Mouse (Mus musculus) skeletal muscle tissue, adult 2 months (tissue): ENCODE results near the gene Kcnh6.
"Not testable (repeated sequence)": the region's sequence is repeated elsewhere in the genome, so short reads cannot be mapped to it uniquely, and the experiment has no call there.

ENCODE experiments used
- DNase-seq: peaks from one replicate; pipeline ENCODE4 v3.0.0-alpha.2; 2012; ENCODE audit warnings: low read depth, low spot score

Kcnh6 gene

DNA sequence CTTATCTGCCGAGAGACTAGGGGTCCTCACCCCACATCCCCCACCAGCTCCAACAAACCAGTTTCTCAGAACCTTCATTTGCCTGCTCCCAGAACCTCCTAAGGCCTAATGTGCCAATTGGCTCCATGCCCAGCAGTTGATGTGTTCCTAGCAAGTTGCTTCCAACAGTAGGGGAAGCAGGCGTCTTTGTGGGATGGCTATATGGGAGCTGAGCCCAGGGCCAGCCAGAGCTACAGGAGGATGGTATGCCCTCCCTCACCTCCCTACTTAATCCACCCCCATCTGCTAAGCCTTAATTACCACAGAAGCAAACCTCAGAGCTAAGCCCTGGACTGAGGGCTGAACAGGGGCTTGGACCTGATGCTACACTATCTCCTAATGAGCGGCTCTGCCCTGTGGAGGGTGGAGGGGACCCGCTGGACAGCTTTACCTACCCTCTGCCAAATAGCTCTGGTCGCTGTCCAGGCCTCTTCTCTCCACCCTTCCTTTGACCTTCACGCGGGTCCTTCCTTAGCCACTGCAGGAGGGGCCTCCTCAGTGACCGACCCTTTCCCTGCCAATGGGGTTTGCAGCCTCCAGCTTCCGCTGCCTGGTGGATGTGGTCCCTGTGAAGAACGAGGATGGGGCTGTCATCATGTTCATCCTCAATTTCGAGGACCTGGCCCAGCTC, 5.8 kb downstream of the Kcnh6 start:
- peak; percentile 37 for DNase-seq

DNA sequence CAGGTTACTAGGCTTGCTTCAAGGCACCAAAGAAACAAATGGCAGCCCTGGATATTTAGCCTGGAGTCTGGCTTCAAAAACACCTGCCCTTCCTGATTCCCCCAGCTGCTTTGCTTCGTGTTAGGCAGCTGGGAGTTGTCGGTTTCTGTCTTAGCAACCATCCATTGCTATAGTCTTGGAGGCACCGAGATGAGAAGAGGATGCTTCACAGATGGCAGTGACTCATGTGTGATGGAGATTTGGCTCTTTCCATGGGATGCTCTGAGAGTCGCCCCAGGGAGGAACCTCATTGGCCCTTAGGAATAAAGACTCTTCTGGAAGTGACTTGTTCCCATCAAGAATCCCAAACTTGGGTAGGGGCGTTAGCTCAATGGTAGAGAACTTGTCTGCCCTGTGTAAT, 8.5 kb downstream of the Kcnh6 start:
- DNase-seq = no peak

DNA sequence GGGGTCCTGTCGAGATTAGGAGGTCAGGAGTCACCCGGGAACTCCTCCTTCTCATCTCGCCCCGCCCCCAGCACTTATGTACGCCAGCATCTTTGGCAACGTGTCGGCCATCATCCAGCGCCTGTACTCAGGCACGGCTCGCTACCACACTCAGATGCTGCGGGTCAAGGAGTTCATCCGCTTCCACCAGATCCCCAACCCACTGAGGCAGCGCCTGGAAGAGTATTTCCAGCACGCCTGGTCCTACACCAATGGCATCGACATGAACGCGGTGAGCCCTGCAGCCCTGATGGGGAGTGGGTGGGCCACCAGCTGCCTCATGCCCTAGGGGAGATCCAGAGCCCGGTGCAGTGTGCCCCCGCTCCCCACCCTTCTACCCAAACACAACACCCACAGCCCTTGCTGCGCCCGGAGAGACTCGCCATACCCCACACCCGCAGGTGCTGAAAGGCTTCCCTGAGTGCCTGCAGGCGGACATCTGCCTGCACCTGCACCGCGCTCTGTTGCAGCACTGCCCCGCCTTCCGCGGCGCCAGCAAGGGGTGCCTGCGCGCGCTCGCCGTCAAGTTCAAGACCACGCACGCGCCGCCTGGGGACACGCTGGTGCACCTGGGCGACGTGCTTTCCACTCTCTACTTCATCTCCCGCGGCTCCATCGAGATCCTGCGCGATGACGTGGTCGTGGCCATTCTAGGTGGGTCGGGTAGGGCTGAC, 12.3 kb downstream of the Kcnh6 start:
- DNase-seq = no peak

DNA sequence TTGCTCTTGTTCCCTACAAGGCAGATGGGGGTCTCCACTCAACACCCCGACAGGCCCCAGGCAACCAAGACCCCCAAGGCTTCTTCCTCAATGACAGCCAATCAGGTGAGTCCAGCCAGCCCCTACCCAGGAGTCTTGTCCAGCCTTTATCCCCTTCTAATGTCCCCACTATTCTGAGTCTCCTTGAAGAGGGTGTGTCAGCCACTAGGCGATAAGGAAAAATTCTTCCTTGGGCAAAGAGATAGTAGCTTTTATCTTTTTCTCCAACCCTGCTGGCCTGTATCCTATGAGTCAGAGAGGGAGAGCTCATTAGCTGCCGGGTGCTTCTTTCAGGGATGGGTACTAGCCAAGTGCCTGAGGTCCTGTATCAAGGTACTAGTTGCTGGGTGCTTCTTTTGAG, 17.9 kb downstream of the Kcnh6 start:
- no peak for DNase-seq

DNA sequence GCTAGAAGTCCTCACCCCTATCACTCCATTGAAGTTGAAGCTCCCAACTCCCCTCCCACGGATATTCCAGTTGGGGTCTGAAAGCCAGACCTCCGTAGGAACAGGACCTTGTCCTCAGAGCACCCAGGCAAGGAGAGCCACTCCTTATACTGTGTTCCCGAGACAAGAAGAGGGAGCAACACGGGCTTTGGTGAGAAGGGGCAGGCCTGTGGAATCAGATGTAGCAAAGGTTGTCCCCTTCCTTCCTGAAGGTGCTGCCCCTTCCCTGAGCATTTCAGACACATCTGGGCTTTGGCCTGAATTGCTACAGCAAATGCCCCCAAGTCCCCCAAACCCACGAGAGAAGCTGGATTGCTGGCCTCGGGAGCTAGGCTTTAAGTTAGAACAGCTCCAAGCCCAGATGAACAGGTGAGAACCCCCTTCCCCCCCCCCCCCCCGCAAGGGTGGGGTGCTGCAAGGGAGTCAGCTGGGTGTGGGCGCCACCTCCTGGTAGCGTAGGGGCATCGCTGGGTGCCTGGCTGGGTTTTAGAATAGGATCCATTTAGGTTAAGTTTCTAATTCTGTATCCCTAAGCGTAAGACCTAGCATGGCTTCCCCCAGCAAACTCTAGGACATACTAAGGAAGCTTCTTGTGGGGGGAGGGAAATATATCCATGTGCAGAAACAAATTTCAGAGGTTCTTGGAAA, 18.7 kb downstream of the Kcnh6 start:
- DNase-seq = peak; percentile 43

DNA sequence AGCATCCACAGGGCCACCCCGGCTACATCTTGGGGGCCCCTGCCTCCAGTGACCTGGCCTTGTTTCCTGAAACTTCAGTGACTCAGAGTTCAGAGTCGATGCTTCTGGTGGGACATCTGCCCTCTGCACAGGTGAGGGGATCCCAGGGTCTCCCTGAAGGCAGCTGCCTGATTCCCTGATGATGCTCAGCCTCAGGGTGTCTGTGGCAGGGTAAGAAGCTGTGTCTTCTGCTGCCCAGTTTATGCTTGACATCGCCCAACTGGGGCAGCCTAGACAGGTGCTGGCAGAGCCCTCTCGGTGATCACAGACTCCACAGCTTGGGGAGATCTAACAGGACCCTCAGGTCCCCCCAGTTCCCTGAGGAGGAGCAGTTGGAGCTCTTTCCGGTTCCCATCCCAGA, 19.7 kb downstream of the Kcnh6 start:
- DNase-seq = no peak

DNA sequence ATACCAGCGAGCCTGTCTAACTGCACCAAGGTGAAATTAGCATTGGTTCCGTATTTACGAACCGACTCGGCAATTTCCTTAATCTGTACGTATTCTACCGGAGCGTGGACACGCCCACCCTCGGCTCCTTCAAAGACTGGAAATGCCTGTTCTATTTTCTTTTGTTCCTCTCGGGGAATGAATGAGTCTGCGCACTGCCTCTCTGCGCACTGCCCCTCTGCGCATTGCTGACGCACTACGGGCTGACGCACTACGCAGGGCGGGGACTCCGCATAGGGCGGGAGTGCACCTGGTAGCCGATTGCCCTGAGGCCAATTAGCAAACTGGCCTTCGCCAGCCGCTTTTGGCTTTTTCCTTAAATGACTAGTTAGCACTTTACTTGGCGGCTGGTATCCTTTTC, 24.1 kb downstream of the Kcnh6 start:
- not testable (repeated sequence) for DNase-seq

DNA sequence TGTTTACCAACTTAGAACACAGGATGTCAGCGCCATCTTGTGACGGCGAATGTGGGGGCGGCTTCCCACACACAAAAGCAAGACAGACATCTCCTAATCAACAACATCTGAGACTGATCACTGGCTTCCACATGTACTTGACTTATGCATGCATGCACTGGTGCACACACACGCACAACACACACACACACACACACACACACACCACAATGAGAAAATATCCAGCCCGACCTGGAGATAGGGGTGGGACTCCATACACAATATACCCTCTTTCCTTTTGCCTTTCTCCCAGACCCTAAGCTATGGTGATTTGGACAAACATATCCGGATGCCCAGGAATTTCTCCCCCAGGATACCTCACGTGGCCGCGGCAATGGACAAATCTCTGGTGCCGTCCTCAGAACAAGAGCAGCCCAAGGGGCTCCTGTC, 25.6 kb downstream of the Kcnh6 start:
- DNase-seq = peak; percentile 56

DNA sequence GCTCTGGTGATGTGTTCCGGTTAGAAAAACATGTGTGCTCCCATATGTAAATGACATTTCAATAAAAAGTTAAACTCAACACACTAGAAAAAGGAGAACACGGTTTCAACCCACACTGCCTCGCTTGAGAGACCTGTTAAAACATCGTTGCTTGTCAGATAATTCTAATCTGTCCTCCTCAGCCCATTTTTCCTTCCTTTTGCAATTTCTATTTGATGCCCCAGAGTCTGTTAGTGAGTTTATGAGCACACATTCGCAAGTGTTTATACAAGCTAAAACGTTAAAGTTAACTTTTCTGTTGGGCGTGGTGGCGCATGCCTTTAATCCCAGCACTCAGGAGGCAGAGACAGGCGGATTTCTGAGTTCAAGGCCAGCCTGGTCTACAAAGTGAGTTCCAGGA, 27.1 kb downstream of the Kcnh6 start:
- DNase-seq = no peak

DNA sequence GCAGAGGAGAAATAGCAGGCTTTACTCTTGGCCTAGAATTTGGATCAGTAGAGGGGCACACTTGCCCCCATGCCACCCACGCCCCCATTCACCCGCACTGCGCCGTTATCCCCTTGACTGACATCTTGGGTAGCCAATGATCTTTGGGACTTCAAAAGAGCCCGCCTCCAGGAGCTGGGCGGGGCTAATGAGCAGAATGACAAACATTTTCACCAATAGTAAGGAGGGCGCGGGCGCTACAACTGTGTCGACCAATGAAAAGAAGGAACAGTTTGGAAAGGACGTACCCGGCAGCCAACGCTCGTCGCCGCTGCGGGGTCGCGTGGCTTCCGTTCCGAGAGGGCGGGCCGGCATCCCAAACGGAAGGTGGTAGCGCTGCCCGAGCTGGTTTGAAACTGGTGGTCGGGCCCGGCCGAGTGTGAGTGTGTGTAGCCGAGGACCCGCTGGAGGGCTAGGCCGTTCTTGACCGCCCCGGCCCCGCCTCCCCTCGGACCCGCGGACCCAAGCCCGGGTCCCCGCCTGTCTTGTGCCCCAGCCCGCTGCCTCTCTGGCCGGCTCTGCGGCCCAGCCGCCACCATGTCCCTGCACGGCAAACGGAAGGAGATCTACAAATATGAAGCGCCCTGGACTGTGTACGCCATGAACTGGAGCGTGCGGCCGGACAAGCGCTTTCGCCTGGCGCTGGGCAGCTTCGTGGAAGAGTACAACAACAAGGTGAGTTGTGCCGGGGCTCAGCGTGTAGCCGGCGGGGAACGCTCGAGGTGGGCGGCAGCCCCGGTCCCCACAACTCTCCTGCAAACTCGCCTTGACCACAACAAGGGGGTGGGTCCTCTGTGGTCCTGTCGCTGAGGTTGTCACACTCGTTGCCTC, 28.9 kb downstream of the Kcnh6 start, which contains the start of gene Dcaf7:
Gene Dcaf7, plus strand, starts transcription at position 325 of the 870 bp plus-strand sequence.
- DNase-seq = peak; percentile 96

DNA sequence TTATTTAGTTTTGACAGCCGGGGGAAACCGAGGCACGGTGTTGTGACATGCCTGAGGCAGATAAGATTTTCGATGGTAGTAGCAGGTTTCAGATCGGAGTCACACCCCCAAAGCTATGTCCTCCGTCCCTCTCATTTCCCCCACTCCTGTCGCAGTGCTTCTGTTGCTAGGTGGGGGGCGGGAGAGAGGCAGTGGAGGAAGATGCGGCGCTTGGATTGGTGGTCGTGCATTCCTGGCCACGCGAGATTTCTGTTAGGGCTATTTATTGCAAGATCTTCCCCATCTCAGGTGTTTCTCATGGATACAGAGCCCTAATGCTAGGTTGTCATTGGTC, 29.5 kb downstream of the Kcnh6 start:
- no peak for DNase-seq

DNA sequence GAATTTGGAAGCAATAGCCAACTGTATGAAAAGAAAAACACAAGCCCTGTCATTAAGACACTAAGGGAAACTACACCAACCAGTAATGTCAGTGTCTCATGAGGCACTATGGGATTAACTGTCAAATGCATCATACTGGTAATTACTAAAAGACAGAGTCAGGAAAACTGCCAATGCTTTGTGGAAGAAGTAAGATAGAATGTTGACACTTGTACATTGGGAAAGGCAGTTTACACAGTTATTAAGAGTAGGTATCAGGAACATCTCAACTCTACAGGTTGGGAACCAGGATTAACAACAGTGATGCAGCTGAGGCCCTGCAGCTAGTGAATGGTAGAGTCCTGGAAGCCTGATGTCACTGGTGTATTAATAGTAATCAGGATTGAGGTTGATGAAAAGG, 36.4 kb downstream of the Kcnh6 start:
- no peak for DNase-seq

DNA sequence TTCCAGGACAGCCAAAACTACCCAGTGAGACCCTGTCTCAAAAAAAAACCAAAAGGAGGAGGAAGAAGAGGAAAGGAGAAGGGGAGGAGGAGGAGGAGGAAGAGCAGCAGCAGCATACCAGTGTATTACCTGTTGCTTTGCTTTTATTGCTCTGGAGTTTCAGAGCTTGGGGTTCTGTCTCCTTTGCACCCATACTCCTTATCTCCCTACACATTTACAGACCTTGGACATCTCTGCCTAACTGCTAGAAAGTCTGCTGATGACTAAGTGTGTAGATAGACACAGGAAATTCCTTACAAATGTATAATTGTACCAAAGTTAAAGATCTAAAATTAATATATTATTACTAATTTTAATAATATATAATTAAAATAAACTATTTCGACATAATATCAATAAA, 37.3 kb downstream of the Kcnh6 start:
- no peak for DNase-seq

DNA sequence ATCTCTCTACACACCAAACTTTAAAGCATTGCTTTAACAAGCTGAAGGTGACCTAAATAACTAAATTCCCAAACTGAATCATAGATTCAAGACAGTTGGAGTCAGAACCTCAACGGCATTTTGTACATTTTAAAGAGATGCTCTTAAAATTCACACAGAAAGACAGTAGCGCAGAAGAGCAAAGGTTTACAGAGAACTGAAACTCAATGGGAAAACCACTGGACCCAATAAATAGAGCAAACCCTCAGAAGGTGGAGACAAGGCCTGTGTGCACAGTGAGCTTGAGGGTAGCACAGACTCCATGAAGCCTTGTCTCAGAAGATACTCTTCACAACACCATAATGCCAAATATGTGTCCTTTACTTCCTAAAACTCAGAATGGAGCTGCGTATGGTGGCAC, 37.9 kb downstream of the Kcnh6 start:
- DNase-seq = no peak

DNA sequence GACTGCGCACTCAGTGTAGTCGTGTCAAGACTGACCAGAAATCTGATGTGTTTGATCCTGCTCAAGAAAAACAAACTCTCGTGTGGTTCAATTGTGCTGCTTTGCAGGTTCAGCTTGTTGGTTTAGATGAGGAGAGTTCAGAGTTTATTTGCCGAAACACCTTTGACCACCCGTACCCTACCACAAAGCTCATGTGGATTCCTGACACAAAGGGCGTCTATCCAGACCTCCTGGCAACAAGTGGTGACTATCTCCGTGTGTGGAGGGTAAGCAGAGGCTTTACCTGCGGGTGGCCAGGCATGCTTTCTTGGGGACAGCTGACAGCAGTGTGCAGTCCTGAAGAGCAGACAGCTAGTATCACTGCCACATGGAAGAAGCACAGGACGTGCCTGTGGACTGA, 38.7 kb downstream of the Kcnh6 start:
- DNase-seq = no peak

DNA sequence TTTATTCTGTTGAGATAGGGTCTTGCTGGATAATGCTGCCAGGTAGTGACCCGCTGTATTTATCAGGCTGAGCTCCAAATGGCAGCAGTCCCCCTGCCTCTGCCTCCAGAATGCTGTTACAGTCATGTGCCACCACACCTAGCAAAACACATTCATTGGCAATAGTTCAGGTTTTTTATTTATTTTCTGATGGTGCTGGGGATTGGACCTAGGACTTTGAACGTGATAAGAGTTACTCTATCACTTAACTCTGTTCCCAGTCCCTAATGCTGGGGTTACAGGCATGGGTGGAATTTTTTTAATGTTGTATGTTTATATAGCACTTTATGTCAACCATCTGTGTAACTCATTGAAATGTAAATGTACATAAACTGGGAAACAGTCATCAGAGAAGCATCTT, 46.0 kb downstream of the Kcnh6 start:
- DNase-seq = no peak

DNA sequence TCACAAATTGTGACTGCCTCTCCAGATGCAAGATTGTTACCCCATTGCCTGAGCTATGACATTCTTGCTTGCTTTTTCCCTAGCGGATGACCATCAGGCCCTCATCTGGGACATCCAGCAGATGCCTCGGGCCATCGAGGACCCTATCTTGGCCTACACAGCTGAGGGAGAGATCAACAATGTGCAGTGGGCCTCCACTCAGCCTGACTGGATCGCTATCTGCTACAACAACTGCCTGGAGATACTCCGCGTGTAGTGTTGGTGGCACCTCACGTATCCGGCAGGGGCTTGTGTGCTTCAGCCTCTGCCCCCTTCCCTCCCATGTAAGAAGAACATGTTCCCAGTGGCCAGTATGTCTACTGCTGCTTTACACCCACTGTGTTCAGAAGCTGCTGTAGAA, 46.7 kb downstream of the Kcnh6 start:
- DNase-seq = no peak

DNA sequence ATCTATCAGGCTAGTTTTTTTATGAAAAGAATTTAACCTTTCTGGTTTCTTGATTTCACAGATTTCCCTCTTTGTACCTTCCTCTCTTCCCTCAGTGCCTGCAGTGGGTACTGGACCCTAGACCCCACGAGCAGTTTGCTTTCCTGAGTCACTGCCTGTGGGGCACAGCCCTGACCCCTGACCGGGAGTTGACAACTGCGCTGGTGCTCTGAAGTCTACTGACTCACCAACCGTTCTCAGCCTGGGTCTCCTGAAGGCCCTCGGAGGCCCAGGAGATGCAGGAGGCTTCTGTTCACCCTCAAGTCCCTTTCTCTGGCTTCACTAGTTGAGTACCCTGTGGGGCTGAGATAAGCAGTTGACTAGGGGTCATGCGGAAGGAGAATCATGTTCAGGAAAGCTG, 47.4 kb downstream of the Kcnh6 start:
- DNase-seq = no peak

DNA sequence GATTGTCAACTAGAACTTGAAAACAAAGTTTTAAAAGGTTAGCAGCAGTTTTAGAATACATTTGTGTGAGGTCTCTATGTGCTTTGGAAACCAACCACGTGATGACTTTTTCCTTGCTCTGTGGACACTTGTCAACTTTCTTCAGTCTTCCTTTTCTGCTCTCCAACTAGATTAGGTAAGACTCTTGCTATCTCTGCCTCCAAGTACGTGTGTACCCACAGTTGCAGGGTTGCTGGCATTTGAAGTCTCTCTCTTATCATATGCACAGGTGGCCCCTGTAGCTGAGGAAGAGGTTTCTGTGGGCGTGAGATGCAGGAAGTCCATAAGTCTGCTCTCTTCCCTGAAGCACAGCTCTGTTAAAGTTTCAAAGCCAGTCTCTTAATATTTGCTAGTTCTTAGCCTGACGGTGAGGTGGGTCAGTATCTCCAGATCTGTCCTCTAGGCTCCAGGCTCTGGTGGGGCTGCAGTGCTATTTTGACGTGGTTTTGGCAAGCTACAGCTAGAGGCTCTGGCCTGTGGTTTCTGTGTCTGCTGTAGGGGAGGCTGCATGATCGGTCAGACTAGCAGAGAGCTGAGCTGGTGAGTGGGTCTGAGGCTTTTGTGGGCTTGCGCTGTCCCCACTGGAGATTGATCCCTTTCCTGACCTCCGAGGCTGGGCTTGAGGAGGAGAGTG, 49.0 kb downstream of the Kcnh6 start:
- DNase-seq = no peak

DNA sequence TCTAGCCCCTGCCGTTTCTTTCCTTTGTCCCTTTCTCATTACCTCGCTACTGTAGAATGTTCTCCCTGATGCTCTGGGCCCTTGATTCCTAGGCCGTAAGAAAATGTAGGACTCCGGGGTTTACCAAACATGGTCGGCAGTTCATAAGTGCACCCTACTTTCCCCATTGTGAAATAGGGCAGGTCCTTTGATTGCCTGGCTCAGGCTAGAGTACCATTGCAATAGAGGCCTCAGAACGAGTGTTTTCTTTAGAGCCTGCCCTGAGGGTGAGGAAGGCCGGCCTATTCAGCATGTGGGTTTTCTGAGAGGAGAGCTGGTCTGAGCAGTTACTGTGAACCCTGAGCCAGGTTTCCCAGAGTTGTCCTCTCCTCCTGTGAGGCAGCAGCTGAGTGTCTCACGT, 50.1 kb downstream of the Kcnh6 start:
- DNase-seq = no peak

DNA sequence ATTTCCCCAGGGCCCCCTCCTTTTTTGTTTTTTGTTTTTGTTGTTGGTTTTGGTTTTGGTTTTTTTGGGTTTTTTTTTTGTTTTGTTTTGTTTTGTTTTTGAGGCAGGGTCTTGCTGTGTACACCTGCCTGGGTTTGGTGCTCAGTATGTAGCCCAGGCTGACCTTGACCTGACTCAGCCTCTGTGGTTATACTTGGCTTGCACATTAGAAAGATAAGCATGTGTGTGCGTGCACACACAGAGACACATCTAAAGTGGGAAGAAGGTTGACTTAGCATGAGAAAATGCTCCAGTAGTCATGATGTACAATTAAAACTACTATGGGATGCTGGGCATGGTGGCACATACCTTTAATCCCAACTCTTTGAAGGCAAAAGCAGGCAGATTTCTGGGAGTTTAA, 52.6 kb downstream of the Kcnh6 start:
- no peak for DNase-seq

DNA sequence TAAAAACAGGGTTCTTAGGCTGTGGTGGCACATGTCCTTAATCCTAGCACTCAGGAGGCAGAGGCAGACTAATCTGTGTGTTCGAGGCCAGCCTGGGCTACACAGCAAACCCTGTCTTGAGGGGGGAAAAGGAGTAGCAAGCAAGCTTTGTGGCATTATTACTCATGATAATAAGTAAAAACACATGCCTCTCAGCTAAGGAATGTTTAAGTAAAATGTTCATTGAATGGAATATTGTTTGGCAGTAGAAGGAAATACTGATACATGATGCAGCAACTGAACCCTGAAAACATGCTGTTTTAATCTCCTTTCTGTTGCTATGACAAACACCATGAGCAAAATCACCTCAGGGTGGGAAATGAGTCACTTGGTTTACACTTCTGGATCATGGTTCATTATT, 53.4 kb downstream of the Kcnh6 start:
- no peak for DNase-seq
